Mouse (Mus musculus) activated CD4-positive, CD25-positive, alpha-beta regulatory T cell, adult 4 months (primary cell): ENCODE measurements around the gene Styxl1. TPM values are rescaled to one million over a fixed set of nuclear protein-coding genes. Genes with fewer than 3 reads are reported as not detected.

Experiments
- ATAC-seq: one replicate; pipeline ENCODE4 v1.8.0; 2017
- polyA plus RNA-seq, 2 experiments: library from polyadenylated mRNA; unstranded; fragments of 100-300 nt; shearing (Covaris generic); gene quantifications; one replicate each; pipeline ENCODE4 v1.2.1; 2017

The Styxl1 gene
- polyA plus RNA-seq, 2 experiments from 2014 or later: 0.95 TPM; not detected in 1

DNA sequence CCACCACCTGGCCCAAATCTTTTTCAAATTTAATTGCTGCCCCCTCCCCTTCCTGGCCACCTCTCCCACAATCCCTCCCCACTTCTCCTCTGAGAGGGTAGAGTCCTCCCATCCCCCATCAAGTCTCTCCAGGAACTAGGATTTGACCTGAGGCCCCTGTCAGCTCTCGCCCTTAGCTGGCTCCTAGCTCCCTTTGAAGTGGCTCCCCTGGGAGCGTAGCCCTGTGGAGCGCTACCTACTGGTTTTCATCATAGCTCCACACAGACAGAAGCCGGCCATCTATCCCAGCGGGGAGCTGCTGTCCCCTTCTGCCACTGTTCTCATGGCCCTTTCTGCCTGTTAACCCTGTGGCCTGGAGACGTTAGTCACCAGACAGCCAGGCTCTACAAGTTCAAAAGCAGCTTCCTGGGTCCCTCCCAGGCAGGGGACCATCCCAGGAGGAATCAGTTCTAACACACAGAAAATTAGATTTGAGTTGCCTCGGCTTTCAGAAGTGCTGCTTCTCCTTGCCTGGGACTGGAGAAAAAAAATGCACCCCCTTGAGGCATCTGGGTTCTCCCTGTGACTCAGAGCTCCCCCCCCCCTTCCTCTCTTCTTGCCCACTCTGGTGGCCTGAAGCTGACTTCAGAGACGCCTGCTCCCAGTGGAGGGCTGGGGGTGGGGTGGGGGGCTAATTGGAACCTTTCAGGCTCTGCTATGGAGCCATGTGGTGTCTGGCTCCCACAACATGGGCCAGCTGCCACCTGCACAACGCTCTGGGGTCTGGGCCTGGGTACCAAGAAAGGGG, 53.5 kb downstream of the Styxl1 start:
- no peak for ATAC-seq

DNA sequence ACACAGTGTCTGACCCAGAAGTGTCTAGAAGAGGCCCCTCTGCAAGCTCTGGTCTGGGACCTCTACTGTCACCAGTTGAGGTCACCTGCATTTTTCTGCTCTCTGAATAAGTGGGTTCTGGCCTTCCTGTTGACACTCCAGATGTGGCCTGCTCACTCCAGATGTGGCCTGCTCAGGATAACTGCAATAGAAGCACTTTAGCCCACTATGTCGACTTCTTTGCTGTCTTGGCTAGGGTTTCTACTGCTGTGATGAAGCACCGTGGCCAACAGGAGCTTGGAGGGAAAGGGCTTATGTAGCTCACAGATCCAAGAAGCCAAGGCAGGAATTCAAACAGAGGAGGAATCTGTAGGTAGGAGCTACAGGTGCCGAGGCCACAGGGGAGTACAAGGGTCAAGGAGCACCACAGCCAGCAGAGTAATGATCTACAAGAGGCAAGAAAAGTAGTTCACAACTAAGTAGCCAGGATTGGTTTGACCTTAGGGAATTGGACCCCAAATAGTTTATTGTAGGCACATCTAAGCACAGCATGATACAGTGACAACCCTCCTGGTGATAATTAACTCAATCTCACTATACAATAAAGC, 54.9 kb downstream of the Styxl1 start:
- no peak for ATAC-seq

DNA sequence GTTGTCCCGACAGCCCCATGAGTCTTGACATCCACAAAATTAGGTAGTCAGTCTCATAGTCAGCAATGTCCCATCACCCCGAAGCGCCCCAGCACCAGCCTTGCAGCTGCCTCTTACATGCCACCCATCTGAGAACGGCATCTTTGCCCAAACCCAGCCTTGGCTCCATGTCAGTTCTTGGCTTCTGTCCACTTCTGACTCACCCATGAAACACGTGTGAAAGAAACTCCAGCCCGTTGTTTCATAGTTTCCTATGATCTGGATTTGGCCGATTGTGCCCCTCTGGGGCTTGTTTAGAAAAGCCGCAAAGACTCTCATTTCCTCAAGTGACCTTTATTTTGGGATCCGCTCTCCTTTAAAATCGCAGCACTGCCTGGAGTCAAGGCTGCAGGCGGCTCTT, 56.1 kb downstream of the Styxl1 start:
- no peak for ATAC-seq

DNA sequence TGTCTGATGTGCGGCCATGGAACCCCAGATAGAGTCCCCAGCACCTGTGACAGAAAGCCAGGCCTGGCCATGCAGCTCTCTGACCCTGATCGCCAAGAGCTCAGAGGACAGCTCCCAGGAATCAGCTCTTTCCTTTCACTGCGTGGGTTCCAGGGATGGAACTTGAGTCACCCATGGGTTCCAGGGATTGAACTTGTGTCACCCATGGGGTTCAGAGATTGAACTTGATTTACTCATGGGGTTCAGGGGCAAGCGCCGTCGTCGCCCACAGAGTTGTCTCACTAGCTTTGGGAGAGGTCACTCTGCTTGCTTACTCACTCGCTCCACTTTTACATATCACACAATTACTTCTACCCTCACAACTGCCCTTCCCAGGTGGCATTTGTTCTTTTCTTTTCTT, 57.1 kb downstream of the Styxl1 start:
- ATAC-seq: no peak

DNA sequence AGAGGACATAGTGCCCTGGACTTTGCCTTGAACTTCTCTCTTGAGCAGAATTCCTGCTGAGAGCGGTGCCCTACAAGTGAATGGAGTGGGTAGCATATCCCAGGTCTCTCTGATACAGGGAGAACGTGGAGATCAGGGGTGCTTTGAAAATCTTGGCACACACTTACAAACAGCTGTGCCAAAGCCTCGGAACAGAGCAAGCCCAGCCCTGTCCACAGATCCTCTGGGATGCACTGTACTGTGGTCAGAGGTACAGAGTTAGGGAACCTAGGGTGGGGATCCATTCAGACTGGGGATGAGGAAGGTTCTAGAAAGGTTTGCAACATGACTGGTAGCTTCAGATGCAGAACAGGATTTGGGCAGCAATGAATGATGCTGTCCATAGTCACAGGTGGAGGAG, 58.1 kb downstream of the Styxl1 start:
- ATAC-seq: no peak

DNA sequence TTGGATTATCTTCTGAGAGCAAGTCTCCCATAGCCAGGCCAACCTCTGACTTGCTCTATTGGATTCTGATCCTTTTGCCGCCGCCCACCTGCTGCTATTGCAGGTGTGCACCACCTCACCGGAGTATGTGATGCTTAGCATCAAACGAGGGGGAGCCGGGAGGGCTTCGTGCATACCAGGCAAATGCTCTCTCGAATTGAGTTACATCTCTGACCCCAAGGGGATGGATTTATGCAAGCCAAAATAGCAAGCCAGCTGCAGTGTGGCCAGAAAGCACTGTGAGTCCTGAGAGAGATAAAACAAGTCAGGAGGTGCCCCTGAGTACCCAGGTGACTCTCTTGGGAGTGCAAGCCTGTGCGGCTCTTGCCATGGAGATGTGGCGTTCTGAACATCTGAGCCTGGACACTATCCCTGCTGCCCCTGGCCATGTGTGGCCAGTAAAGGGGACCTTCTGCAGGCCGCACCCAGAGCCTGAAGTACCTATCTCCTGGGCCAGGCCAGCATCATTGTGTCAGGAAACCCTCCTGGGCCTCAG, 58.5 kb downstream of the Styxl1 start:
- ATAC-seq: no peak

DNA sequence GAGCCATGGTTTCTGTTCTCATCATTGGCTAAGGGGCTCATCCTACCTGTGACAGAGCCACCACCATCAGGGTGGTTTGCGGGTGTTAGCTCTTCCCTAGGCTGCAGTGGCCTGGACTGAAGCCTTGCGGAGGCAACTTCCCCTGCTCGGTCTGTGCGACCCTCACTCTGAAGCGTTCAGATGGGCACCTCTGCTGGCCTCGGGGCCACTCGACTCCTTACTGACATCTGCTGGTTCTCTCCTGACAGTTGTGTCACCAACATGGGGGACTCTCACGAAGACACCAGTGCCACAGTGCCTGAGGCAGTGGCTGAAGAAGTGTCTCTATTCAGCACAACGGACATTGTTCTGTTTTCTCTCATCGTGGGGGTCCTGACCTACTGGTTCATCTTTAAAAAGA, 62.6 kb downstream of the Styxl1 start:
- ATAC-seq: no peak

DNA sequence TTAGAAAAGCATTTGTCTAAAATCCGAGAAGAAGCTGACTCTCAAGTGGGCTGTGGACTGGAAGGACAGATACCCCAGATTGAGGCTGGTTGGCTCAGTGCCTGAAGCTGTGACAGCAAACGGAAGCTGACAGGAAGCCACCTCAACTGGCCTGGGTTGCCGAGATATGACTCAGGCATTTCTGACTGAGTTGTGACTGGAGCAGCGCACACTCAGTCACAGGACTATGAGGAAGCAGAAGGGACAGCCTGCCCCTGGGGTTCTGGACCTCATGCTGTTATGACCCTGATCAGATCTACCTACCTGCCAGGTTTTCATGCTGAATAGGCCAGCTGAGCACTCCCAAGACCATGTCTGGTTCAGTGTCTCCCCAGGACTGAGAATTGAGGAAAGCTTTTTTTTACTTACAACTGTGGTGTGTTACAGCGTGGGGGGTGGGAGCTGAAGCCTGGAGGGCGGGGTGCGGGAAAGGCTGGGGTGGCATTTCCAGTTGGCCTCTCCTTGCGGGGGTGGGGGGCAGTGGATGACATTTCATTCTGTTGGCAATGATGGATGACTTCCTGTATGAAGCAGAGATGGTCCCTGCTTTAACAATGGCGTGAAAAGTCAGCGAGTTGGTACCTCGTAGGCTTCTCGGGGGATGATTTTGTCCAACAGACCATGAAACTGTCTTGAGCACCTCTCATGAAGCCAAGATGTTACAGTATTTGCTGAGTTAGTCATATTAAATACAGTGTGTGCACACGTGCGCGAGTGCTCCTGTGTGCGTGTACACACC, 64.6 kb downstream of the Styxl1 start:
- peak; percentile 96 for ATAC-seq

DNA sequence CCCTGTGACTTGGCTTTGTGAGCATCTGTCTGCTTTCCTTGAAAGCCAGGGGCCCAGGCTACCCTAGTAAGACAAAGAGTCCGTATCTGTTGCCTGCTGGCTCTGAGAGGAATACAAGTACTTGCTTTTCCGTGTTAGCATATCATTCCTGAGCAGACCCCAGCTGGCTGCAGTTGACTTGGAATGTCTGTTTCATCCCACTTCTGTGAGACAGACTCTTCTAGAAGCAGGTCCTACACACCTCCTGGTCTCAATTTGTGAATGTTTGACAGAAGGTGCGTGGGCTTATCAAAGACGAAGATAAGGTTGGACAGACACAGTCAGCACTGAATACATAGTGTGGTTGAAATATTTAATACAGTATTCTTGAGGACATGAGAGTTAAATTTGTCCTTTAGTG, 65.4 kb downstream of the Styxl1 start:
- no peak for ATAC-seq

DNA sequence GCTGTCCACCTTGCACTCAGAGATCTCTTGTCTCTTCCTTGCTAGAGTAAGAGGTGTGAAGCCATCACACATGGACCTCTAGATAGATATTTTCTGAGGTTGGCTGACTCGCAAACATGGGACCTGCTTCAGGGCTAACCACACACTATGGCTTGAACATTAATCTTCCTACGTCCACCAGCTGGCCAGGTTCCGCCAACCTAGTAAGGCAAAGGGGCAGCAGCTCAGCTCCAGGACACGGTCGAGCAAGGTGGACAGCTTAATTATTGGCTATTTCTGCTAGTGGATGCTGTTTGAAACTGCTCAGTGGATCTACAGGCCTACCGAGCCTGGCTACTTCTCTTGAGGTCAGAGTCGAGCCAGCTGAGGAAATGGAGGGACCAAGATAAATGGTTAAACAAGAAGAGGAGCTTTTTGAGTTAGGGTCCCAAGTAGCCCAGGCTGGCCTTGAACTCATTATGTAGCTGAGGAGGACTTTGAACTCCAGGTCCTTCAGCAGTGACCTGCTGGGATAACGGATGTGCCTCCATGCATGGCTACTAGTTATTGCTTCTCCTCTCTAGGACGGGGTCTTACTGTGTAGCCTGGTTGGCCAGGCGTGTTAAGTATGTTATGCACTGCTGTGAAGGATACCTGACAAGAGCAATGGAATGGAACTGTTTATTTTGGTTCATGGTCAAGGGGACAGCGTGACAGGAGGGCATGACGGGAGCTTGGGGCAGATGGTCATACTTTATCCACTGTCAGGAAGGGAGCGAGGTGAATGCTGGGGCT, 66.4 kb downstream of the Styxl1 start:
- no peak for ATAC-seq

DNA sequence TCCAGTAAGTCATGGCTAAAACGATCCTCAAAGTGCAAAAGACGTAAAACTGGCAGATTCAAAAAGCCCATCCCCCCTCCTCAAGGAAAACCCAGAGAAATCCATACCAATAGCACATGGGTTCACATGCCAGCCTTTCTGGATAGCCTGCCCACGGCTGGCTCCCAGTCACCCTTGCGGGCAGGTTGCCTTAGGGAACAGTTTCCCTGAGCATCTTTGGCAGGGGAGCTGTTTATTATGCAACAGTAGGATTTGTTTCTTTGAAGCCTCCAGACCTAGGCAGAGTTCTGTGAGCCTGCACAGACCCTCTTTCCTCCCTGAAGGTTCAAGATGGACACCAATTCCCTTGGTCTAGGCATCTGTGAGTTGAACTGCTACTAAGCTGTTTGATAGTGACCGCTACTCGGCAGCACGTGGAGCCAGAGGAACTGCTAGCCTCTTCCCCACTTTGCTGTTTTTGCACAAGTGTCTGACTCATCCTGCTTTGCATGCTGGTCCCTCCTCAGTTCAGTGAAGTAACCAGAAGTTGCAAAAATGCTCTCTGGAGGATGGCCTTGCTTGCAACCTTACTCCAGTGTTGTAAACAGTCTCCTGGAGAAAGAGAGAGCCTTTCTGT, 67.5 kb downstream of the Styxl1 start:
- no peak for ATAC-seq

DNA sequence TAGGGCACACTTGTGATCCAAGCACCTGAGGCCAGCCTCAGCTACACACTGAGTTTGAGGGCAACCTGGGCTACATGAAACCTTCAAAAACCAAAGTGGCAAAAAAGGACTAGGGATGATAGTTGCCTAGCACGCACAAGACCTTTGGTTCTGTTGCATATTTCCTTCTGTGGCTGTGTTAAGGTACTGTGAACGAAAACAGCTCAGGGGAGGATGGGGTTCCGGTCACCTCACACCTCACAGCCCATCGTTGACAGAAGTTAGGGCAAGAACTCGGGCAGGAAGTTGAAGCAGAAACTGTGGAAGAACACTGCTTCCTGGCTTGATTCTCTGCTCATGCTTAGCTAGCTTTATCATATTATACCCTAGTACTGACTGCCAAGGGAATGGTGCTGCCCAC, 68.5 kb downstream of the Styxl1 start:
- no peak for ATAC-seq

DNA sequence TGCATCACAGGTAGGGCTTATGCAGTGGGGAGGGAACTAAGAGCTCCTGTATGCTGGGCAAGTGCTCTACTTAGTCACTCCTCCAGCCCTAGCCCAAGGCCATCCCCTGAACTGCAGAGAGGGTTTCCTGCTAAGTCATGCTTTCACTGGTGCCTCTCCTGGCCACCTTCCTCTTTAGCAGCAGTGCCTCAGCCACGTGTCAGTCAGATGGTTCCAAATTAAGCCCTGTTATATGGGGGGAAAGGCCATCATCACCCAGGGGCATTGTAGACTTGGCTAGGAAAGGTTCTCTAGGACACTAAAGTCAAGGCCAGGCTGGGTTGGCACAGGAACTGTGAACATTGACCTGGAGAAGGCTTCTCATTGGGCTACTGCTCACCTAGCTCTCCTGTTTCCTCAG, 70.3 kb downstream of the Styxl1 start:
- no peak for ATAC-seq

DNA sequence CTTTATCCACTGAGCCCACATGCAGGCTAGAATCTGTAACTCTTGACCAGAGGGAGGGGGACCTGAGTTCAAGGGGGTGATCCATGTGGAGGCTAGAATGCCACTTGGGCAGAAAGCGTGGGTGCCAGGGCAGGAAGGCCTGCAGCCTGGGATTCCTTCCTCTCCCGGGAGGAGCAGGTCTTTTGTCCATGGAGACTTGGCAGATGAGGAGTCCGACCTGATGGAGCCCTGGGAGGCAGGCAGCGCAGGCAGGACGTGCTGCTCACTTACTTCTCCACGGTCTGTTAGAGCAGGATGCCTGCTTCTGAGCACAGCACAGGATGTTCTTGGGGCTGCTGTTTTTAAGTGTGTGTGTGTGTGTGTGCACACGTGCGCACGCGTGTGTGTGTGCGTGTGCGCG, 71.1 kb downstream of the Styxl1 start:
- no peak for ATAC-seq

DNA sequence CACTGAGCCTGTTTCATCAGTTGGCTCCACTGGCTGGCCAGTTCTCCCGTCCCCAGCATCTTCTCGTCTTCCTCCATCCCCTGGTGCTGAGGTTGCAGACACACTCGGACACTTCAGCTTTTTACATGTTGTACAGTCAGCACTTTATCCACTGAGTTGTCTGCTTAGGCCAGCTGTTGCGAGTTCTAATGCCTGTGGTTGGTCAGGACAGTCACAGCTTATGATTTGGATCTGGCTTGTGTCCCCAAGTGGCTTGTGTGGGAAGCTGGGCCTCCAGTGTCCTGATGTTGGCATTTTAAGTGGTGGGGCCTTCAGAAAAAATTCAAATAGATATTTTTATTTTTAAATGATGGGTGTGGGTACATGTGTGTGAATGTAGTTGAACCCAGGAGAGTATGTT, 72.8 kb downstream of the Styxl1 start:
- no peak for ATAC-seq

DNA sequence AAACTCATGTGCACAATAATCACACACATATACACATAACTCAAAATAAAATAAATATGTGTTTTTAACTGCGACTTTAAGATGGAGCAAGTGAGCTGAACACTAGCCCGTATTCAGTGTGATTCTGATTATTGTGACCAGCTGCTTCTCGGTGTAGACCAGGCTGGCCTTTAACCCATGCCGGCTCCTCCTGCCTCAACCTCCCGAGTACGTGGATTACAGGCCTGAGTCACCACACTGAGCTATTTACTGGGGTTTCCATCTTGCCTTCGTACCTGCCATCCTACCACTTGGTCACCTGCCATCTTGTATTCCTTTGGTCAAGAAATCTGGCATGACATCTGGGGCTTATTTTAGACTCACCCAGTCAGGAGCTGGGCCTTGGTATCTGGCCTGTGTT, 74.8 kb downstream of the Styxl1 start:
- no peak for ATAC-seq

DNA sequence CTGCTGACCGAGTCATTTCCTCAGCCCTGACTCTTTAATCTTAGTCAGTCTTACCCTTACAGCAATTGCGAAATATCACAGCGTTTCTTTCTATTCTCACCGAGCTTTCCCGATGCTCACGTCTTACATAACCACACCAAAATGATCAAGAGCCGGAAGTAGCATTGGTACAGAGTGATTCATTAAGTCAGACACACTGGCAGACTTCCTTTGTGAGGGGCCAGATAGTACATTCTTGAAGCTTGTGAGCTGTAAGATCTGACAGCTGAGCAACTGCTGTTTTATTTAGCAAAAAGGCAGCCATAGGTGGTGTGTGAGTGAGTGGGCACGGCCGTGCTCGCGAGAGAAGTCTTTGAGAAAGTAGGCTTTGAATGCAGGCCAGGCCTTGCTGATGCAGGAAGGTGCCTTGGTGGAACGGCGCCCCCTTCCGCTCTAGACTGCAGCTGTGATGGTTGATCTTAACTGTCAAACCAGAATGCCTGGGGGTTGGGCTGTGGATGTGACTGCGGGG, 75.4 kb downstream of the Styxl1 start:
- ATAC-seq: peak; percentile 86

DNA sequence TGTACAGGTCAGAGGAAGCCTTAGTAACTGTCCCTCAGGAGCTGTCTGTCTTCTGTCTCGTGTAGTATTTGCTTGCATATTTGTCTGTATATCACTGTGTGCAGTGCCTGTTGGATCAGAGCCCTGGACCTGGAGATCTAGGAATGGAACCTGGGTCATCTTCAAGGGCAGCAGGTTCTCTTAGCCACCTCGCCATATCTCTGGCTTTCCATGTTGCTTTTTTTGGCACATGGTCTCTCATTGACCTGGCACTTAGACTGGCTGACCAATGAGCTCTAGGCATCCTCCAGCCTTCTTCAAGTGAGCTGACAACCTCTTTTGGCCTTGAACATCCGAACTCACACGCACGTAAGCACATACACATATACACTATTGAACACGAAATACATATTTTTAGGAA, 76.0 kb downstream of the Styxl1 start:
- no peak for ATAC-seq

DNA sequence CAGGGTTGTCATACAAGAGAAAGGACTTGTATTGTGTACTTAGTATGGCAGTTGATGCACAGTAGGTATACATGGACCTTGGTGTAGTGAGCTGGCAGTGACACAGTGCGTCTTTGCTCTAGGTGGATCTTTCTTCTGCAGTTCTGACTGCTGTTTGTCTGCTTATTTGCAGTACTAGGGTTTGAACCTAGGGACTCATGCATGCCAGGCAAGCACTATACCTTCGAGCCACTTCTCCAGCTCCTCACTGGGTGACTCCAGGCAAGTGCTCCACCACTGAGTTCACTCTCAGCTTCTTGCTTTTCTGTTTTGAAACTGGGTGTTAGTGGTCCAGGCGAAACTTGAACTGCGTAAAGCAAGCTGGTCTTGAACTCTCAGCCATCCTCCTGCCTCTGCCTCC, 76.6 kb downstream of the Styxl1 start:
- ATAC-seq: no peak

DNA sequence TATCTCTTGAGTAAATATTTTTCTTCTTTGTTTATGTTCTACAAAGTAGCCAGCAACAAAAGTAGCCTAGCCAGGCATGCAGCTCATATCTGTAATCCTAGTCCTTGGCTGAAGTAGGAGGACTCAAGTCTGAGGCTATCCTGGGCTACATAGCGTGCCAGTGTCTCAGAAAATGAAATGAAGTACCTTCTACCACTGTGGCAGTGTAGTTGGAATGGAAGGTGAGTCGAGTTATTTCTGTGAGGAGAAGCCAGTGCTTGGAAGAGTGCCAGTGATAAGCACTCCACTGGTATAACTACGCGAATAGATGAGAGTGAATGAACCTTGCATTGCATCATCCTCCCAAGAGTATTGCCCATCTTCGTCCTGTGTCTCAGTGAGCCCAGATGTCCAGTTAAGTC, 80.5 kb downstream of the Styxl1 start:
- ATAC-seq: no peak
